Mouse (Mus musculus) frontal cortex, postnatal 14 days (tissue): ENCODE results near the gene Ptprn2.

Source experiments
- DNase-seq, 2 experiments: peaks; one replicate each; pipeline ENCODE4 v3.0.0; 2022; ENCODE audit warnings: low spot score in 2 of 2

Gene Ptprn2

DNA sequence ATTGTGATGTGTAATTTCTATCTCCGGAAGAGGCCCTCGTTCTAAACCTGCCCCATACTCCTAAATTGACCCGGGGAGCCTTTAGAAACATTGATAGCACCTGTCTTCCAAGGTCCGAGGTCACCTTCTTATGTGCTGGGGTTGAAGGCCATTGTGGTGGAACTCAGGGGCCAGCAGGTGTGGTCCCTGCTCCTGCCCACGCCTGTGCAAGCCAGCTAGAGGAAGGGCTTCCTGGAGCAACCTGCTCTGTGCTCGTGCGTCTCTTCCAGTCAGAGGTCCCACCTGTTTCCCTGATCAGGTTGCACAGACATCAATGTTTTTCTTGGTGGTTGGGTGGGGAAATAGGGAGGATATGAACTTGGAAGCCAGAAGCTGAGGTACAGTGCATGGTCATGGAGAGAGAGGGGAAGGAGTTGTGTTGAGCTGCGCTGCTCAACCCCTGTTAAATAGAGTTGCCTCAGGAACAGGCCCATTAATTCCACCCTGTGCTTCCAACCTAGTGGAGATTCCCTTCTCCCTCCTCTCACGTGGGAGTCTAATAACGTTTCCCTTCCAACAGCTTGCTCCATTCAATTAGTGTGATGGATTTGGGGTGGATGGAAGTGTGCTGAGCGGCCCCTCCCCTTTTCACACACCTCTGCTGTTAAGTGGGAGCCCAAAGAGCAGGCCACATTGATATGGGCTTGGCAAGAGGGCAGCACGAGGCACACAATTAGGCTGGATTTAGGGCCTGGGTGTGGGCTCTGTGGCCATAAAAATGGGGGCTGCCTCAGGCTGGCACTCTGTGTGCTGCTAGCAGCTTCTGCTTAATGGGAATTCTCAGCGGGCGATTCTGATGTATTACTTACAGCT lies 156.0 kb downstream of the Ptprn2 start:
- DNase-seq = no peak

DNA sequence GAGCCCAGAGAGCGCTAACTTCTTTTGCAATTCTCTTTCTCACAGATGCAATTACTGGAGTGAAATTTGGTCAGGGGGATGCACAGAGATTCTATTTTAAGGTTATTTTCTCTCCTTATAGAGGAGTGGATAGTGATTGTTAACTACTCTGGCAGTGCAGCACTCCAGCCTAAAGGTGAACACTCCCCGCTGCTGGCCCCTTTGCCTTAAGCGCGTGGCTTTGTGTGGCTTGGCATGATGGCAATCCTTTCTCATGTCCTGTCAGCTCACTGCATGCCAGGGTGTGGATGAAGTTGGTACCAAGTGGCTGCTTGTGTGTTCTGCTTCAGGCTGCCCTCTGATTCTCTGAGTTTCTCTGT lies 156.7 kb downstream of the Ptprn2 start:
- DNase-seq = no peak

DNA sequence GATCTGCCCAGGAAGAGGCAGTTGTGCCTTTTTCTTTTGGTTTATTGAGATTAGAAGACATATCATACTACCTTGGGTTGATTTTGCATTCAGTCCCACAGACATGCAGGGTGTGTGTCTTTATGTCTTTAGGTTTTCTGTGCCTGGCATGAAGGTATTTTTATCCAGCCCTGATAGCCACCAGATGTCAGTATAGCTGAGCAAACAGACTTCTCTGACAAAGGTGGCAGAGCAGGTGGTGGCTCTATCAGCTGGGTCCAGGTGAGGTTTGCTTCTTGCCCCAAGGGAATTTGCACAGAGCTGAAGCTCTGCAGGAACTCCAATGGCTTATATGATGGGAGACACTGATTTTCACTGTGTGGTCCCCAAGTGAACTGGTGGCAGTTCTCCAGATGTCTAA lies 161.3 kb downstream of the Ptprn2 start:
- no peak for DNase-seq

DNA sequence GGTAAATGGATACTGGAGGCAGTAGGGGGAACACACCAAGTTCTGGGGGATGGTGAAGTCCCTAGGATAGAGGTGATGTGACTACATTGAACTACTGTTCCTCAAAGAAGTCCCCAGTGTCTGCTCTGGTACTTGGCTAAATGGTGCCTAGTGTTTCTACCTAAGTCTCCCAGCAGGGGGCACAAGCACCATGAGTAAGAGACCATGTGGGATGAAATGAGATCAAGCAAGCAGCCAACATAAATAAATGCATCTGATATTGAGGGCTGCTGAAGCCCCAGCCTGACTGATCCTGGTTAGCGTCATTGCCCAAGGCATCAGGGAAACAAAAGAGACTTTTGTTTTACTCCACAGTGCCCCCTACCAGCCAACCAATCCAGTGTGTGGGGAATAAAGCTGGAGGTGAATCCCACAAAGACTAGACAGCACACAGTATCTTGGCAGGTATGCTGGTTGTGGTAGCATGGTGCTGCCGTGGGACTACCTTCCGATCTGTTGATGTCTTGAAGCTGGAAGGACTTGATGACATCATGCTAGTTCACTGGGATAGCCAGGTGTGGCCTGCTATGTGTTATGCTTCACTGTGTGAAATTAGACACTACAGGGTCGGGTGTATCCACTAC lies 163.2 kb downstream of the Ptprn2 start:
- peak; percentile 34 to 67 for DNase-seq

DNA sequence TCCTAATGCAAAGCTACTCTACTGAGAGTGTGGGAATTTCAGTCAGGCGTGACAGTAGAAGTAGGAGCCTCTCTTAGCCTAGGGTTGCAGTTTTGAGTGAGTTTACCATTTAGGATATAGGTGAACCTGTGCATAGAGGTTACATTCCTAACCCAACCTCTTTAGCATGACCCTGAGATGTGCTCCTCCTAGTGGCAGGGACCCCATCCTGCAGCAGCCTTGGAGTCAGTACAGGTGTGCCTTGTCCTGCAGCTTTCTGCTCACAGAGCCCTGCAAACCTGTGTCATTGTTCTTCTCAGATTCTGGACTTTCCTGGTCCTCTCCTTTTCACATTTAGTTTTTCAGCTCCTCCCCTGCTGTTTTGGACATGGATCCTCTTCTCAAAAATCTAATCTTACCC lies 168.2 kb downstream of the Ptprn2 start:
- DNase-seq = no peak

DNA sequence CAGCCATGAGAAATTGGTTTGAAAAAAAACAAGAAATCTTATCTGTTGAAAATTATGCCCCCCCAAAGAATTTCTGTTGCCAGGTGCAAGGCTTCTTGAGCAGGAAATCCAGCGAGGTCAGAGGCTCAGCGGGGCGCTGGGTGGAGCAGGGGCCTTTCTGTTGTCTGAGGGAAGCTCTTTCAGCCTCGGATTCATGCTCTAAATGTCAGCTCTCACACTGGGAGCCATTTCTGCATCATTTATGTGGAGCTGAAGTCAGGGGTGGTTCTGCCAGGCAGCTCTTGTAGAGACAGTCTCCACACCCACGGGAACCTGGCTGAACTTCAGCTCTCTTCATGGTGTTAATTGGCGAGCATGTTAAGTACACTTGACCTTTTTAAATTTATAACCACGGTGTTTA lies 174.6 kb downstream of the Ptprn2 start:
- no peak for DNase-seq

DNA sequence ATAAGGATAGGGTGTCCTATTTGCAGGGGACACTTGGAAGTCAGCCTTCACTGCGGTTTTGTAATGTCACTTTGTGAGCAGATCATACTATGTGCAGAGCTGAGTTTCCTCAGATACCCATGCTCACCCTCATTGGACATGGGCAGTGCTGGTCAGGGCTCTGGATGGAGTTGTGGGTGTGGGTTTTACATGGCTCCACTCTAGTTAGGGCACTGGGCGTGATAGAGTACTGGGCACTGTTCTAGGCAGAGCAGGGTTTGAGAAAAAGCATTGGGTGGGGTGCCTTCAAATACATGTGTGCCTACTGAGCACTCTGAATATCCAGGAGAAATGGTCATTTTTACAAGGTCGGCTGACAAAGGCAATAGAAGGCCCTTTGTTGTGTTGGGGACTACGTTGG lies 175.5 kb downstream of the Ptprn2 start:
- DNase-seq = no peak

DNA sequence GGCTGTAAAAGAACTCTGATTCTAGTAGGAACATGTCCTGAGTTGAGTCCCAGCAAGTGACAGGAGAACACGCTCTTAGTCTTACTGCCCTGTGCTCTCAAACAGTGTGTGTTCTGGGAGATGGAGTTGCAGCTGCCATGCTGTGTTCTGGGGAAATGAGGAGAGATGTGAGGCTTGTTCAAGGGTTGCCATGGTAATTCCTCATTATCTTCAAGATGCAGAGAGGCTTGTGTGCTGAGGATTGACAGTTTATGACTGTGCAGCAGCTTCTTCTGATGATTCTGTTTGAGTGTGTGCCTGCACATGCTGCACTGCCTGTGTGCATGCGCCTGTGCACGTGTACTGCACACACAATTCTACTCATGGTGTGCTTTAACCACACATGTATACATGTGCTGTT lies 192.2 kb downstream of the Ptprn2 start:
- peak in 1 of 2 experiments; percentile 37 for DNase-seq

DNA sequence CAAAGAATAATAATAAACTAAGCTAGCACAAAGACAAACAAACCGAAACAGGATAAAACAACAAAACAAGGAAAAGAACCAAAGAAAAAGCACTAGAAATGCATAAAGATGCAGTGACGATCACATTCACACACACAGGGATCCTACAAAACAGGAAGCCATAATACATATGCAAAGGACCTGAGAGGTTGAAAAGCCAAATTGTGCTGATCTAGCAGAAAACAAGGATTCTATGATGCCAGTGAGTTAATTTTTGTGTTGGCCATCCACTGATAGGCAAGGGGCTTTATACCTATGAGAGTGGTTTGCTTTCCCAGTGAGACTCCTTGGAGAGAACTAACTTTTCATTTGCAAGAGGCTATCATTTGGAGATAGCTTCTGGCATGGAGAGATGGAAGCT lies 204.3 kb downstream of the Ptprn2 start:
- no peak for DNase-seq

DNA sequence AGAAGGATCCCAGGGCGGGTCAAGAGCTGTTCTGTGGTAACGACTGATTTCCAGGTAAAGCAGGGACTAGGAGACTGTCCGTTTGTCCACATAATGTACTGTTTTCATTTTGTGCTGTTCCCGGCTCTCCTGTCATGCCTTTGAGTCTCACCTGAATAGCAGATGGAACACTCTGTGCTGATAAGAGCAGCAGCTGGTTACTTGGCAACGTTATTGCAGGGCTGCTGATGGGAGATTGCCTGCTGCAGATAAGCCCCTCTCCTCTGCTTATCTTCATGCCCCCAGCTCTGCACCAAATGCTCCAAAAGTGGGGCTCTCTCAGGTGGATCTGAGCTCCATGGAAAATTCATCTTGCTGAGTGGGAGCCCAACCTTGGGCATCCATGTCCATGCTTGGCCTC lies 224.0 kb downstream of the Ptprn2 start:
- no peak for DNase-seq

DNA sequence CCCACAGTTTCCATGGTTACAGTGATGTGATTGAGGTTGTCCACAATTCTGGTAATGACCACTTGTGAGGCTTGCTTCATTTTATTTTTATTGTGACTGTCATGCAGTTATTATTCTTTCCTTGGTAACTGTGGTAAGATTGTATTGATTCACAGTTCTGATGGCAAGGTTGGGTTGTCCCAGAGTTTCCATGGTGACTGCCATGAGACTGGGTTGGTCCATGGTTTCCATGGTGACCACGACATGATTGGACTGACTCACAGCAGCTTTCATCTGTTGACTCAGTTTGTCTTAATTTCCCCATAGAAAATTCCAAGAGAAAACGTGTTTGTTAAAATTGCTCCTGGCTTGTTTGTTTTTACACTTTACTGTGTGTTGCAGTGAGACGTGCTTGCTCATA lies 225.2 kb downstream of the Ptprn2 start:
- DNase-seq = no peak

DNA sequence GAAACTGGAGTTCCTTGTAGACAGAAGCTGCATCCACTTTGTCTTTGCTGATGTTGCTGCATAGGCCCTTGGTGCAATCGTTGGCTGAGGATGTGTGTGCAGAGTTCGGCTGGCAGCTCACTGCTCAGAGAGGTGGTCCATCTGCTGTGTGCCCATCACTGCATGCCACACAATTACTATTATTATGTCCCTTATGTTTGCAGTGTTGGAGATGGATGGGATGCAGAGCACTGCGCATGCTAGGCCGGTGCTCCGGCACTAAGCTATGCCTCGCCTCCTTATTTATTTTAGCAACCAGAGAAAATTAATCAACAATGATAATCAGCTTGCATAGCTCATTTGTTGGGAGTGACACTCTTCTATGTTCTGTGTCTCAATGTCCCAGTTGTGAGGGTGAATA lies 225.6 kb downstream of the Ptprn2 start:
- DNase-seq = no peak

DNA sequence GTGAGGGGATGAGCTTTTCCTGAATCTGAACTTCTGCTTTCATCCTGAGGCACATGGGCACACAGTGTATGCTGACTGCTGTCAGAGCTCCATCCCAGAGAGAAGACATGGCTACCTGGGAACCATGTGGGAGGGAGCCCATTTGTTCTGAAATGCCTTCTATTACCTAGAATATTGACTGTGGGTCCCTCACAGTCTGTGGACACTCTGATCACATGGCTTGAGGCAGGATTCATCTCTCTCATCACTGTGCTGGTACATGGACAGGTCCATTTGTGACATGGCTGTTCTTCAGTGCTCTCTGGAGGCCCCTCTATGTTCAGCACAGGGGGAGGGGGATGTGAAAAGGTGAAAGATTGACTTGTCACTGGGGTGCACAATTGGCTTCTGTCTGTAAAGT lies 227.6 kb downstream of the Ptprn2 start:
- DNase-seq = no peak

DNA sequence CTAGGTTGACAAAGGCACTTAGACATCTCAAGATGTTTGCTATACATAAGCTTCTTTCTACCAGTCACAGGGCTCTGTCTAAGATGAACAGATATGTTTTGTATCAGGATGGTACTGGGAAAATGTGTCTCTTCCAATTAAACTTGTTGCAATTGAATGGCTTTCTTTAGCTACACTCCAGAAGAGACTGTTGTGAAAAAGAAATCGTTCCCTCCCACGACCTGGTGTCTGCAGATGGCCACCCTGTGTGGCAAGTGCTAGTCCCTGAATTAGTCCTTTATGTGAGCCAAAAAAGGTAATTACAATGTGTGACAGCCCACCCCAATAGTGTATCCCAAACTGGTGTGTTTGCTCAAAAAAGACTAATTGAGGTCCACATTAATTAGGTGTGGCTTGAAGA lies 235.5 kb downstream of the Ptprn2 start:
- DNase-seq = no peak

DNA sequence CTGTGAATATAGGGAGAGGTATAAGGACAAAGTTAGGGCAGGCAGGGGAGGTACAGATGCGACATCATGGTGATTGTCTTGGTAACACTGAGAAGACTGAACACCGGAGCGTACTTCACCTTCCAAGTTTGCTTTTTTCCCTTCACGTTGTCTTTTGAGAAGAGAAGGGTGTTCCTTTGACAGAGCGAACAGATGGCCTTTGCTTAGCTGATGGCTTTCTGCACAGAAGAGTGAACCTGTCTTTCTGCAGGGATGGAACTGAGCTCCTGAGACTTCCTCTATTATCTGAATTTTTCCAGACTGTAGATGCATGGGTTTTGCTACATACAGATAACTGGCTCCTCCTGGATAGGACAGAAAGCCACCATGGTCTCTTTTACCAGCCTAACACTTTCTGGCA lies 254.6 kb downstream of the Ptprn2 start:
- no peak for DNase-seq

DNA sequence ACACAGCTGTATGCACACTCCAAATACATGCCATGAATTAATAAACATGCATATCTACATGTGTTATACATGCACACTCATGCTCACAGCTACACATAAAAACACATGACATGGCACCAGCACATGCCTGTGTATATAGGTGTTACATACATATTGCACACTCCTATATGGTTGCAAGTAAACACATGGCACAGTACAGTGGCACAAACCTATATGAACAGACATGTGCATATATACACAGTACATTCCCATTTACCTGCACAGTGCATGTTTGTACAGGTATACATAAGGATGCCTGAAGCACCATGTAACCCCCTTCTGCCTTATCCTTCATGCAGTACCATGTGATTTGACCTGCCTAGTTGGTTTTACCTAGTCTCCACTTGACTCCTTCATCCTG lies 255.8 kb downstream of the Ptprn2 start:
- DNase-seq = no peak

DNA sequence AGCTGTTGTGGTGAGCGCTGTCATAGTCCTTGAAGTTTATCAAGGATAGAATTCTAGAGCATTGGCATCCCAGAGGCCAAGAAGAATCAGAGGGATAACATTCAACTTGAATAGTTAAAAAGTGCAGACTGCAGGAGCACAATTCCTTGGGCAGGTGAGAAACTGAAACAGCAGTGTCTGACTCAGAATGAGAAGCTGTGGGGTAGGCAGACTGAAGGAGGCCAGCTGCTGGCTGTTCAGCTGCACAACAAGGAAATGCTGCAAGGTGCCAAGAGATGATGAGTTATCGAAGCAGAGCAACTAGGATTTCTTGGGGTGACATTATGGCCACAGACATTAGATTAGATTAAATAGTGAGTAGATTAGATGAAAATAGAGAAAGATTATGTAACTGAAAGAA lies 260.9 kb downstream of the Ptprn2 start:
- no peak for DNase-seq

DNA sequence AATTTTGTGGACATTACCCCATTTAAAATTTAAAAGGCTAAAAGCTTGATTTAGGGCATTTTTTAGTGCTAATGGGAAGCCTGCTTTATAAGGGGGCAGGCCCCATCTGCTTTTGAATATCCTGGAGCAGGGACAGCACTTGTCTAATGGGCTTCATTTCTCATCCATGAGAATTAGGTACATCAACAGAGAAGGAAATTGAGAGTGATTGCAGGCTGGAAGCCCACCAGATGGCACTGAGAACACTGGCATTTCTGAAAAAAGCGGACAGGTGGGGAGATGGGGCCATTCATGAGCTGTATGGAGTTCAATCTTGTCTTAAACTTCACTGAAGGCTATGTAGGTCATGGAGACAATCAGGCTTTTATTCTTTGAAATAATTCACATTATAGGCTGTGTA lies 267.3 kb downstream of the Ptprn2 start:
- no peak for DNase-seq

DNA sequence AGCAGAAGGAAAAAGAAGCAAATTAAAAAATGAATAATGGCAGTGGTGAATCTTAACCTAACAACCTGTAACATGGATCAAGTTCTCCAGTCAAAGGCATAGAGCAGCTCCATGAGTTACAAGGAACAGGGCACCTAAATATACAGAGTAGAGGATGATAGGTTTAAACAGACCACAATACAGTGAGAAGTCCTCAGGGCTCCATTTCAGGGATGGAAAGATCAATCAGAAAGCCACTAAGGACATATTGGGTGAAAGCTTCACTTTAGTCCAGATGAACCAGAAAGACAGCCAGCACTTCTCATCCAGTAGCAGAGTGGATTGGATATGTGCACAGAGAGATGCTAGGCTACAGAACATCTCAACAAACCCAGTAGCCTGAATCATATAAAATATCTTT lies 278.4 kb downstream of the Ptprn2 start:
- DNase-seq = no peak

DNA sequence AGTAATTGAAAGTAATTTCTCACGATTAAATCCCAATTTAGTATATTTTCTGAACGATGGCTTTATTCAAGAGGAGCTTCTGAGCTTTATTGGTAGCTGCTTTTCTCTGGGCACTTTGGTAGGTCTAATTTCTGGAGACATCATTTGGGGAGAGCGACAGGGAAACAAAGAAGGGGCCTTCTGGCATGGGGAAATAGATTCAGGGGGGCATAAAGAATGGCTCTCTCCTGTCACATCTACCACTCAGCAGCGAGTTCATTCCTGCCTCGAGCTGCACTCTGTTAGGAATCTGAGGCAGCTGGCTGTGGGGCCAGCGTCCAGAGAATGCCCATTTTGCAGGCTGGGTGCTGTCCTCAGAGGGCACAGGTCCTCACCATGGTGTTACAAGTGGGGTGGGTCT lies 285.4 kb downstream of the Ptprn2 start:
- DNase-seq = peak in 1 of 2 experiments; percentile 2

DNA sequence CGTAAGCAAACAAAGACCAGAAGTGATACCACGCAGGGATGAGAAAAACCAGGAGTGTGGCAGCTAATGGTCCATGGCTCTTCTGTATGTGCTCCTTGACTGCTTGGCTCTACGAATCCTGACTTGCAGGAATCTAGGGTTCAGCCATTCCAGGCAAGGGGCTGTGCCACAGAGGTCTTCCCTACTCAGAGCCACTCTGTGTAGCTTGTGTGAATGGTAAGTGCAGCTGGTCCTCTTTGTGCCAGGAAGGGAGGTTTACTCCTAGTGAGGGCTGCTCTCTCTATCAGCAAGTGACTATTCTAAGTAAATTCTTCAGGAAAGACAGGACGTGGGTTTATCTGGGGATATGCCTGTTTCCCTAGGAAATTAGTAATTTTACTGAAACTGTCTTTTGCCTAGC lies 286.0 kb downstream of the Ptprn2 start:
- peak in 1 of 2 experiments; percentile 3 for DNase-seq

DNA sequence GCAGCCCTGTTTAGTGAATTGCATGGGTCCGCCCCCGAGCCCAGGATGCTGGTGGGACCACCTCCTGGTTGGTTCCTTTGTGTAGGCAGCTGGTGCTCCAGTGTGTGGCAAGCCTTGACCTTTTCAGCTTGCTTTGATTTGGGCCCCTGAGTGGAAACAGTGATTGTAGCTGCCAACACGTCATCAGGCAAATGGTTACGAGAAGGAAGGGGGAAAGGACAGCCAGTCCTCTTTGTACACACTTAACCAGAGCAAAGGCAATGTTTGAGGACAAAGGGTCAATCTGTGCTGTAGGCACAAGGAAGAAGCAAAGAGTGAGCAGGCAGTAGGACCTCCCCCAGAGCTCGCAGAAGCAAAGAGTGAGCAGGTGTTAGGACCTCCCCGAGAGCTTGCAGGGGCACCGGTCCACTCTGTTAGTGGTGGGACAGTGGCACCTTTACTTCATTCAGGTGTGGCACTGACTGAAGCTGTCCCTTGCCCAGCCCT lies 286.6 kb downstream of the Ptprn2 start:
- DNase-seq = no peak

DNA sequence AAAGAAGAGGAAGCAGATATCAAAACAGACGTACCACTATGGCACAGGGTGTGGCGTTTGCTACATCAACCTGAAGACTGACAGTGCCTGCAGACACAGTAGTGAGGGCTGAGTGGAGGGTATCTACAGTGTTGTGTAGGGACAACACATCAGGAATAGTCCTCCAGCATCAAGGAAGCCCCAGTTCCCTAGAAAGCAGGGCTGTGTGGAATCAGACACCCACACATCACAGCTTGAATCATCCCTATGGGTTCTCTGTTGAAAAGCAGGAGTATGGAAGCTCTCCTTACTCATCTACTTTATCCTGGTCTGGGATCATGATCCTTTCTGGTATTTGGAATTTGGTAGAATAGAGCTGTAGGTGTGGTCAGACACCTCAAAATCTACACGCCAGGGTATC lies 287.8 kb downstream of the Ptprn2 start:
- no peak for DNase-seq

DNA sequence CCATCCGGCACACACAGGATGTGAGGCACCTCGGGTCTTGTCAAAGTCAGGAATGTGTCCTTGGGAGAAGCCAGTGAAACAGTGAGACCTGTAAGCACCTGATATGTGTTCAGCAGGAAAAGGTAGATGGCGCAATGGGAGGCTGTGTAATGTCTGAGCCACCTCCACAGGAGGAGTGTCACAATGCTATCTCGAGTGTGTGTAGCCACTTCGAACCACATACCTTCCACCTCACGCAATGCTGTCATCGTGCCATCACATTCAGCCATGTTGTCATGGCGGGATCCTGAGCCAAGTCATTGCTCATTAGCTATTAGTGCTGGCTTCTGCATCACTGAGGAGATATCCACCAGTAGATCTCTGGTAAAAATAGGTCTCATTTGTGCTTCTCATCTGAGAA lies 290.9 kb downstream of the Ptprn2 start:
- DNase-seq = no peak
